Mouse (Mus musculus): Measurements from ENCODE around the gene Skida1.

Skida1 gene

GRCm38 (mm10) chr2:18022886-18023285 is 26.0 kb downstream of the Skida1 start:
- DNase-seq (ENCODE audit: low read depth, low spot score), result no peak

GRCm38 (mm10) chr2:18019122-18019521 is 29.7 kb downstream of the Skida1 start:
- DNase-seq (ENCODE audit: low read depth, low spot score), result no peak

GRCm38 (mm10) chr2:18017321-18017720 is 31.5 kb downstream of the Skida1 start:
- no peak for DNase-seq (ENCODE audit: low read depth, low spot score)

- DNase-seq (ENCODE audit: low read depth, low spot score), result no peak
Measured at GRCm38 (mm10) chr2:18016639-18017038, 32.2 kb downstream of the Skida1 start.

- no peak for DNase-seq (ENCODE audit: low read depth, low spot score)
Measured at GRCm38 (mm10) chr2:18015581-18015980, 33.3 kb downstream of the Skida1 start.

- DNase-seq (ENCODE audit: low read depth, low spot score), result no peak
Measured at GRCm38 (mm10) chr2:18012866-18013265, 36.0 kb downstream of the Skida1 start.

GRCm38 (mm10) chr2:18011226-18011625 is 37.6 kb downstream of the Skida1 start:
- peak; percentile 27 for DNase-seq (ENCODE audit: low read depth, low spot score)

- DNase-seq (ENCODE audit: low read depth, low spot score), result peak; percentile 90
Measured at GRCm38 (mm10) chr2:18005137-18005536, 43.7 kb downstream of the Skida1 start.

GRCm38 (mm10) chr2:18004286-18004685 is 44.6 kb downstream of the Skida1 start:
- no peak for DNase-seq (ENCODE audit: low read depth, low spot score)

GRCm38 (mm10) chr2:18002306-18002705 is 46.5 kb downstream of the Skida1 start:
- DNase-seq (ENCODE audit: low read depth, low spot score), result no peak

GRCm38 (mm10) chr2:17996858-17997257 is 52.0 kb downstream of the Skida1 start, which contains the start of gene H2al2a:
Gene H2al2a, minus strand, starts transcription at chr2:17996958.
- DNase-seq (ENCODE audit: low read depth, low spot score), result no peak
